Mouse (Mus musculus): ENCODE results near the gene BC005537. TPM values are rescaled to one million over a fixed set of nuclear protein-coding genes. Genes with fewer than 3 reads are reported as not detected.
"Not testable (repeated sequence)": the region's sequence is repeated elsewhere in the genome, so short reads cannot be mapped to it uniquely, and the experiment has no call there.

The BC005537 gene
- polyA plus RNA-seq, 1 experiment from 2014 or later, result 20.4 TPM

GRCm38 (mm10) chr13:24825587-24825986, 24.1 kb downstream of the BC005537 start:
- no peaks in the 10 kb centered on the region for H3K4me1 ChIP-seq (ENCODE audit: control insufficient read depth, insufficient read depth, low read length)
- H3K27me3 ChIP-seq (ENCODE audit: control insufficient read depth, insufficient read depth, low read length), result no peaks in the 10 kb centered on the region
- H3K4me3 ChIP-seq (ENCODE audit: low read depth, low read length), result no peak overlapping the region
- H3K9ac ChIP-seq (ENCODE audit: low read length), result no peak overlapping the region
- WGBS, result 90% methylated on average over 4 of the region's 4 CpGs
- H3K36me3 ChIP-seq (ENCODE audit: control insufficient read depth, insufficient read depth, low read length), result no peaks in the 10 kb centered on the region
- H3K27ac ChIP-seq (replicated peaks; ENCODE audit: low read depth, low read length), result no peak overlapping the region
- DNase-seq (ENCODE audit: low spot score) (no peak), ATAC-seq (ENCODE audit: insufficient number of reproducible peaks, low FRiP score, low TSS enrichment, low read depth) (no peak)
- H3K9me3 ChIP-seq (ENCODE audit: control insufficient read depth, low read length), result no peaks in the 10 kb centered on the region
- H3K4me2 ChIP-seq (ENCODE audit: low read depth, severe bottlenecking), result no peak overlapping the region

GRCm38 (mm10) chr13:24826116-24826515, 24.7 kb downstream of the BC005537 start:
- 86% methylated on average over 7 of the region's 7 CpGs for WGBS
- H3K27ac ChIP-seq (replicated peaks; ENCODE audit: low read depth, low read length), result no peak overlapping the region
- H3K4me3 ChIP-seq (ENCODE audit: low read depth, low read length), result no peak overlapping the region
- ATAC-seq (ENCODE audit: insufficient number of reproducible peaks, low FRiP score, low TSS enrichment, low read depth) (no peak), DNase-seq (ENCODE audit: low spot score) (no peak)
- no peaks in the 10 kb centered on the region for H3K9me3 ChIP-seq (ENCODE audit: control insufficient read depth, low read length)
- H3K4me2 ChIP-seq (ENCODE audit: low read depth, severe bottlenecking), result no peak overlapping the region
- H3K27me3 ChIP-seq (ENCODE audit: control insufficient read depth, insufficient read depth, low read length), result no peaks in the 10 kb centered on the region
- H3K9ac ChIP-seq (ENCODE audit: low read length), result no peak overlapping the region
- H3K36me3 ChIP-seq (ENCODE audit: control insufficient read depth, insufficient read depth, low read length), result no peaks in the 10 kb centered on the region
- H3K4me1 ChIP-seq (ENCODE audit: control insufficient read depth, insufficient read depth, low read length), result no peaks in the 10 kb centered on the region

GRCm38 (mm10) chr13:24830756-24831352, 29.4 kb downstream of the BC005537 start:
- Histone ChIP-seq H3K27ac (replicated peaks; ENCODE audit: low read depth, low read length) (no peak overlapping the region), H3K36me3 (ENCODE audit: control insufficient read depth, insufficient read depth, low read length) (no peaks in the 10 kb centered on the region), H3K9ac (ENCODE audit: low read length) (peak overlapping the region; percentile 75), H3K9me3 (ENCODE audit: control insufficient read depth, low read length) (no peaks in the 10 kb centered on the region), H3K4me3 (ENCODE audit: low read depth, low read length) (peak overlapping the region; percentile 94), H3K27me3 (ENCODE audit: control insufficient read depth, insufficient read depth, low read length) (no peaks in the 10 kb centered on the region), H3K4me1 (ENCODE audit: control insufficient read depth, insufficient read depth, low read length) (peaks cover 9% of the 10 kb centered on the region; the same call in 1 of the 2 replicates), H3K4me2 (ENCODE audit: low read depth, severe bottlenecking) (peak overlapping the region; percentile 45)
- ATAC-seq (ENCODE audit: insufficient number of reproducible peaks, low FRiP score, low TSS enrichment, low read depth) (no peak), DNase-seq (ENCODE audit: low spot score) (no peak)
- WGBS, result 4% methylated on average over 20 of the region's 20 CpGs

- WGBS, result under 1% methylated on average over 75 of the region's 90 CpGs
- peak; percentile 96 for ATAC-seq (ENCODE audit: insufficient number of reproducible peaks, low FRiP score, low TSS enrichment, low read depth)
- H3K27ac ChIP-seq (replicated peaks; ENCODE audit: low read depth, low read length), result peak within 1 kb of the TSS; percentile 90
- peak within 1 kb of the TSS; percentile 94 for H3K9ac ChIP-seq (ENCODE audit: low read length)
- DNase-seq (ENCODE audit: low spot score), result peak; percentile 97
- H3K27me3 ChIP-seq (ENCODE audit: control insufficient read depth, insufficient read depth, low read length), result no peaks in the 10 kb centered on the region
- H3K4me3 ChIP-seq (ENCODE audit: low read depth, low read length), result peak within 1 kb of the TSS; percentile 94
- H3K36me3 ChIP-seq (ENCODE audit: control insufficient read depth, insufficient read depth, low read length), result no peaks in the 10 kb centered on the region
- H3K9me3 ChIP-seq (ENCODE audit: control insufficient read depth, low read length), result no peaks in the 10 kb centered on the region
- H3K4me1 ChIP-seq (ENCODE audit: control insufficient read depth, insufficient read depth, low read length), result peaks cover 9% of the 10 kb centered on the region; the same call in 1 of the 2 replicates
- H3K4me2 ChIP-seq (ENCODE audit: low read depth, severe bottlenecking), result peak within 1 kb of the TSS; percentile 70
These were observed 30.1 kb downstream of the BC005537 start, which contains the start of the genes Acot13 and Tdp2 for GRCm38 (mm10) chr13:24831353-24832130. Gene Acot13 (minus strand): TSS chr13:24831540. Gene Tdp2 (plus strand): TSS chr13:24831679.

GRCm38 (mm10) chr13:24832131-24832810, 30.8 kb downstream of the BC005537 start:
- no peaks in the 10 kb centered on the region for H3K9me3 ChIP-seq (ENCODE audit: control insufficient read depth, low read length)
- ATAC-seq (ENCODE audit: insufficient number of reproducible peaks, low FRiP score, low TSS enrichment, low read depth) (no peak), DNase-seq (ENCODE audit: low spot score) (no peak)
- H3K9ac ChIP-seq (ENCODE audit: low read length), result peak overlapping the region; percentile 94
- 5% methylated on average over 21 of the region's 21 CpGs for WGBS
- no peaks in the 10 kb centered on the region for H3K36me3 ChIP-seq (ENCODE audit: control insufficient read depth, insufficient read depth, low read length)
- peak overlapping the region; percentile 90 for H3K27ac ChIP-seq (replicated peaks; ENCODE audit: low read depth, low read length)
- H3K4me2 ChIP-seq (ENCODE audit: low read depth, severe bottlenecking), result peak overlapping the region; percentile 70
- no peaks in the 10 kb centered on the region for H3K27me3 ChIP-seq (ENCODE audit: control insufficient read depth, insufficient read depth, low read length)
- peak overlapping the region; percentile 94 for H3K4me3 ChIP-seq (ENCODE audit: low read depth, low read length)
- peaks cover 9% of the 10 kb centered on the region; the same call in 1 of the 2 replicates for H3K4me1 ChIP-seq (ENCODE audit: control insufficient read depth, insufficient read depth, low read length)

GRCm38 (mm10) chr13:24832811-24833155, 31.3 kb downstream of the BC005537 start:
- Histone ChIP-seq H3K9me3 (ENCODE audit: control insufficient read depth, low read length) (no peaks in the 10 kb centered on the region), H3K4me1 (ENCODE audit: control insufficient read depth, insufficient read depth, low read length) (peaks cover 9% of the 10 kb centered on the region; the same call in 1 of the 2 replicates), H3K4me3 (ENCODE audit: low read depth, low read length) (peak overlapping the region; percentile 94), H3K36me3 (ENCODE audit: control insufficient read depth, insufficient read depth, low read length) (no peaks in the 10 kb centered on the region), H3K27me3 (ENCODE audit: control insufficient read depth, insufficient read depth, low read length) (no peaks in the 10 kb centered on the region), H3K27ac (replicated peaks; ENCODE audit: low read depth, low read length) (no peak overlapping the region), H3K9ac (ENCODE audit: low read length) (peak overlapping the region; percentile 94), H3K4me2 (ENCODE audit: low read depth, severe bottlenecking) (peak overlapping the region; percentile 70)
- no peak for DNase-seq (ENCODE audit: low spot score)
- no peak for ATAC-seq (ENCODE audit: insufficient number of reproducible peaks, low FRiP score, low TSS enrichment, low read depth)
- 70% methylated on average over 2 of the region's 2 CpGs for WGBS

- not testable (repeated sequence) for H3K9ac ChIP-seq (ENCODE audit: low read length); H3K4me2 ChIP-seq (ENCODE audit: low read depth, severe bottlenecking); H3K4me1 ChIP-seq (ENCODE audit: control insufficient read depth, insufficient read depth, low read length); ATAC-seq (ENCODE audit: insufficient number of reproducible peaks, low FRiP score, low TSS enrichment, low read depth); H3K36me3 ChIP-seq (ENCODE audit: control insufficient read depth, insufficient read depth, low read length); H3K9me3 ChIP-seq (ENCODE audit: control insufficient read depth, low read length); H3K4me3 ChIP-seq (ENCODE audit: low read depth, low read length); H3K27me3 ChIP-seq (ENCODE audit: control insufficient read depth, insufficient read depth, low read length); H3K27ac ChIP-seq (replicated peaks; ENCODE audit: low read depth, low read length); DNase-seq (ENCODE audit: low spot score)
- 94% methylated on average over 8 of the region's 8 CpGs for WGBS
These were observed 36.3 kb downstream of the BC005537 start for GRCm38 (mm10) chr13:24837765-24838164.

GRCm38 (mm10) chr13:24839831-24840230, 38.4 kb downstream of the BC005537 start:
- Histone ChIP-seq H3K4me1 (ENCODE audit: control insufficient read depth, insufficient read depth, low read length) (peaks cover 1% of the 10 kb centered on the region; the same call in 1 of the 2 replicates), H3K9ac (ENCODE audit: low read length) (no peak overlapping the region), H3K9me3 (ENCODE audit: control insufficient read depth, low read length) (no peaks in the 10 kb centered on the region), H3K27ac (replicated peaks; ENCODE audit: low read depth, low read length) (no peak overlapping the region), H3K36me3 (ENCODE audit: control insufficient read depth, insufficient read depth, low read length) (peaks cover 8% of the 10 kb centered on the region; the same call in 1 of the 2 replicates), H3K4me2 (ENCODE audit: low read depth, severe bottlenecking) (no peak overlapping the region), H3K4me3 (ENCODE audit: low read depth, low read length) (no peak overlapping the region), H3K27me3 (ENCODE audit: control insufficient read depth, insufficient read depth, low read length) (no peaks in the 10 kb centered on the region)
- WGBS, result 81% methylated on average over 3 of the region's 3 CpGs
- DNase-seq (ENCODE audit: low spot score), result no peak
- ATAC-seq (ENCODE audit: insufficient number of reproducible peaks, low FRiP score, low TSS enrichment, low read depth), result no peak
